Mouse (Mus musculus): ENCODE results near the gene Trpc5.

DNA sequence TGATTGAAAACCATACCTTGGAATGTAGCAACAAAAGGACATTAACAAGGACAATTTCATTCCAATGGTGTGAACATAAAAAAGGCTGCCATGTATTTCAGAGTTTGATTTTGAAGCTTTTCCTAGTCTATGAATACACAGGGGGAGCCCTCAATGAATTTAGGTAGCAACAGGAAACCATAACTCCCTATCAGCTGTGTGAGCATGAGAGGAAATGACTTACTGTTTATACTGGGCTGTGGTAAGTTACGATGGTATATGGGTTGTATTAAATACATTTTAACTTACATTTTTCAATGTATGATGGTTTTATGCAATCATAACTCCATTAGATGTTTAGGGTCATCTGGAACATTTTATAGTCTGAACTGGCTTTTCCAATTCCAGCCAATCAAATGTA is 28.4 kb upstream of the Trpc5 start:
- TF ChIP-seq CTCF (conservative IDR thresholded peaks at IDR 0.05; ENCODE audit: insufficient read depth, insufficient read length, low read depth, low read length) (no peak), POLR2A (IDR thresholded peaks at IDR 0.05; ENCODE audit: low read depth, low read length) (no peak)

Data from kidney, adult 2 months (tissue).